Mouse (Mus musculus) naive thymus-derived CD4-positive, alpha-beta T cell, adult 2 months (primary cell): ENCODE data around the gene Schip1.

Experiments
- DNase-seq: peaks from one replicate; pipeline ENCODE4 v3.0.0-alpha.2; 2011; ENCODE audit warnings: low read depth

The Schip1 gene

DNA sequence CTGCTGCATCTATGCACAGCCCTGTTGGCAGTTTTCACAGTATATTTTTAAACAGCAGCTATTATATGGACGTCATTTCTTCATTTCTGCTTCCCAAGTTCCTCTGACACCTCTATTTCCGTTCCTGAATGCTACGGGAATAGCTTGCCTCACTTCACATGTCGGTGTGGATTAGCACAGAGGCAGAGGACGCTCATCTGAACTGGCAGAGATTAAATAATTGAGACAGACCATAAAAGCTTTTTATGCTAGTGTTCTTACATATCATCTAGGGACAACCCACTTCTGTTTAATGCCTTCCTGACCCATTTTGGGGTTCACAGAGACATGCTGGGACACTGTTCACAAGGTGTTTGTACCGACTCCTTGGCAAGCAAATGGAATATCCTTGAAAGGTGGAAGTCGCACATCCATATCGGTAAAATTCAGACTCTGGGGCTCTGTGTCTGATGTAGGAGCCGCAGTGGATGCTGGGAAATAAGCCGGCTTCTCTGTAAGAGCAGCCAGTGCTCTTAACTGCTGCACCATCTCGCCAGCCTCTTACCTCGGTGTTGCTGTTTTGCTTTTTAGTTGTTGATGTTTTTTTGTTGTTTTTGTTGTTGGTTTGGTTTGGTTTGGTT is 610.7 kb downstream of the Schip1 start:
- no peak for DNase-seq
